Mouse (Mus musculus) C2C12 (cell line): ENCODE measurements around the gene A630076J17Rik. TPM values are rescaled to one million over a fixed set of nuclear protein-coding genes. Genes with fewer than 3 reads are reported as not detected.

Experiments
- H3K27me3 ChIP-seq: one replicate; pipeline ENCODE4 v1.6.1; 2011; ENCODE audit not compliant: control insufficient read depth, insufficient read depth, insufficient read length
- H3K36me3 ChIP-seq: one replicate; pipeline ENCODE4 v1.6.1; 2011; ENCODE audit not compliant: control insufficient read depth, insufficient read depth
- H3K4me3 ChIP-seq: one replicate; pipeline ENCODE4 v1.5.1; 2011; ENCODE audit warnings: mild to moderate bottlenecking, control low read depth; ENCODE audit not compliant: poor library complexity, insufficient read depth, severe bottlenecking
- H3K79me2 ChIP-seq: one replicate; pipeline ENCODE4 v1.6.1; 2011; ENCODE audit not compliant: control insufficient read depth, insufficient read depth
- H3K79me3 ChIP-seq: one replicate; pipeline ENCODE4 v1.6.1; 2011; ENCODE audit warnings: low read depth, control low read depth
- H3ac ChIP-seq: one replicate; pipeline ENCODE3; 2011; ENCODE audit warnings: low read depth; ENCODE audit not compliant: control insufficient read depth, insufficient read length
- CEBPB ChIP-seq: IDR thresholded peaks from one replicate; pipeline ENCODE4 v1.6.1; 2011; ENCODE audit warnings: low read depth, mild to moderate bottlenecking, control low read depth, moderate library complexity
- CTCF ChIP-seq: IDR thresholded peaks from one replicate; pipeline ENCODE4 v1.5.1; 2011; ENCODE audit not compliant: control insufficient read depth, insufficient read depth, insufficient read length
- FOSL1 ChIP-seq: IDR thresholded peaks from one replicate; pipeline ENCODE4 v1.8.0; 2011; ENCODE audit warnings: mild to moderate bottlenecking, low read length; ENCODE audit not compliant: poor library complexity, insufficient read depth, severe bottlenecking
- MAX ChIP-seq: IDR thresholded peaks from one replicate; pipeline ENCODE4 v1.6.1; 2011; ENCODE audit warnings: mild to moderate bottlenecking, control low read depth
- MYOD1 ChIP-seq: IDR thresholded peaks from one replicate; pipeline ENCODE4 v1.6.1; 2011; ENCODE audit warnings: low read depth; ENCODE audit not compliant: control insufficient read depth, insufficient read length
- MYOG ChIP-seq: IDR thresholded peaks from one replicate; pipeline ENCODE4 v1.6.1; 2011; ENCODE audit not compliant: control insufficient read depth, insufficient read length; ENCODE audit errors: extremely low read depth
- USF1 ChIP-seq: IDR thresholded peaks from one replicate; pipeline ENCODE4 v1.6.1; 2011; ENCODE audit warnings: low read depth, mild to moderate bottlenecking, control low read depth, moderate library complexity
- polyA plus RNA-seq: library from polyadenylated mRNA; unstranded; fragments of >200 nt; fragmentation: generic; extraction: Trizol; gene quantifications from one replicate; pipeline ENCODE4 v1.2.1, GENCODE M21; 2012; ENCODE audit warnings: missing spikeins

Gene A630076J17Rik
- polyA plus RNA-seq, 1 experiment = 0.02 TPM

- Histone ChIP-seq H3K4me3 (no peak overlapping the region), H3K79me3 (no peaks in the 10 kb centered on the region), H3ac (no peak overlapping the region), H3K36me3 (no peaks in the 10 kb centered on the region), H3K79me2 (no peaks in the 10 kb centered on the region), H3K27me3 (no peaks in the 10 kb centered on the region)
- TF ChIP-seq MYOD1 (no peak), USF1 (no peak), MYOG (no peak), CTCF (no peak), CEBPB (no peak), MAX (no peak), FOSL1 (no peak)
Observed at GRCm38 (mm10) chr3:107241389-107242094, 11.1 kb downstream of the A630076J17Rik start.

- H3K4me3 ChIP-seq = no peak overlapping the region
- H3K36me3 ChIP-seq = no peaks in the 10 kb centered on the region
- no peak overlapping the region for H3ac ChIP-seq
- H3K27me3 ChIP-seq = no peaks in the 10 kb centered on the region
- no peaks in the 10 kb centered on the region for H3K79me2 ChIP-seq
- no peaks in the 10 kb centered on the region for H3K79me3 ChIP-seq
- no peak for TF ChIP-seq CTCF
- no peak for TF ChIP-seq USF1
- no peak for TF ChIP-seq CEBPB
- no peak for TF ChIP-seq MYOG
- TF ChIP-seq MAX = no peak
- TF ChIP-seq FOSL1 = no peak
- no peak for TF ChIP-seq MYOD1
Observed at GRCm38 (mm10) chr3:107246876-107247275, 16.5 kb downstream of the A630076J17Rik start.

- no peak overlapping the region for H3ac ChIP-seq
- no peak overlapping the region for H3K4me3 ChIP-seq
- H3K36me3 ChIP-seq = no peaks in the 10 kb centered on the region
- H3K27me3 ChIP-seq = no peaks in the 10 kb centered on the region
- no peaks in the 10 kb centered on the region for H3K79me3 ChIP-seq
- TF ChIP-seq FOSL1 (no peak), CTCF (no peak), USF1 (no peak), MAX (no peak), CEBPB (no peak), MYOG (no peak), MYOD1 (no peak)
- no peaks in the 10 kb centered on the region for H3K79me2 ChIP-seq
Observed at GRCm38 (mm10) chr3:107249042-107249441, 18.6 kb downstream of the A630076J17Rik start.

- H3K36me3 ChIP-seq = no peaks in the 10 kb centered on the region
- no peaks in the 10 kb centered on the region for H3K79me3 ChIP-seq
- H3K27me3 ChIP-seq = no peaks in the 10 kb centered on the region
- TF ChIP-seq CEBPB = no peak
- no peak for TF ChIP-seq USF1
- TF ChIP-seq FOSL1 = no peak
- no peak for TF ChIP-seq MAX
- TF ChIP-seq MYOD1 = no peak
- H3K79me2 ChIP-seq = no peaks in the 10 kb centered on the region
- no peak overlapping the region for H3K4me3 ChIP-seq
- no peak overlapping the region for H3ac ChIP-seq
Observed at GRCm38 (mm10) chr3:107250320-107250719, 19.9 kb downstream of the A630076J17Rik start.

DNA sequence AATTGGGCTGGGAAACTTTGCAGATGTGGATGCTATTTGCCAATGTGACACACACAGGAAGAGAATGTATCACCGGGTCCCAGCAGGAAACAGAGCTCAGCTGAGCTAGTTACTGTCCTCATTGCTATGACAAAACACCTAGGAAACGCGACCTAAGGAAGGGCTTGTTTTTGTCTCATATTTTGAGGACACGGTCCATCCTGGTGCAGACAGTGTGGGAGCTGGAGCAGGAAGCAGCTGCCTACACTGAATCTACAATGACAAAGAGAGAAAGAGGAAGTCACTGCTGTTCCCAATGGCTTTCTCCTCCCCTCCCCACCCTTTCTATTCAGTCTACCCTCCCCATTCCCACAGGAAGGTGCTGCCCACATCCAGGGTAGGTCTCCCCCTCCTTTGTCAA lies 21.6 kb downstream of the A630076J17Rik start:
- Histone ChIP-seq H3K79me3 (no peaks in the 10 kb centered on the region), H3K79me2 (no peaks in the 10 kb centered on the region), H3ac (no peak overlapping the region), H3K27me3 (no peaks in the 10 kb centered on the region), H3K4me3 (no peak overlapping the region), H3K36me3 (no peaks in the 10 kb centered on the region)
- no peak for TF ChIP-seq CEBPB
- no peak for TF ChIP-seq FOSL1
- no peak for TF ChIP-seq CTCF
- TF ChIP-seq MAX = no peak
- TF ChIP-seq MYOG = no peak
- TF ChIP-seq USF1 = no peak
- TF ChIP-seq MYOD1 = no peak

- Histone ChIP-seq H3K79me2 (no peaks in the 10 kb centered on the region), H3ac (no peak overlapping the region), H3K36me3 (no peaks in the 10 kb centered on the region), H3K27me3 (no peaks in the 10 kb centered on the region), H3K79me3 (no peaks in the 10 kb centered on the region), H3K4me3 (no peak overlapping the region)
- TF ChIP-seq USF1 = no peak
- no peak for TF ChIP-seq CEBPB
- no peak for TF ChIP-seq MYOD1
- no peak for TF ChIP-seq CTCF
- TF ChIP-seq MYOG = no peak
- TF ChIP-seq FOSL1 = no peak
- TF ChIP-seq MAX = no peak
Observed at GRCm38 (mm10) chr3:107253925-107254324, 23.5 kb downstream of the A630076J17Rik start.
